Mouse (Mus musculus) midbrain, embryonic 11.5 days (tissue): ENCODE measurements around the gene Islr. TPM values are rescaled to one million over a fixed set of nuclear protein-coding genes. Genes with fewer than 3 reads are reported as not detected.

Source experiments
- ATAC-seq: fragments of 200-750 bp; cut with Nextera tagmentation; 2 replicates; pipeline ENCODE4 v1.8.0; 2017; ENCODE audit warnings: moderate TSS enrichment, moderate library complexity; ENCODE audit not compliant: low FRiP score
- DNase-seq: peaks from one replicate; pipeline ENCODE4 v3.0.0; 2015; ENCODE audit warnings: low spot score; ENCODE audit errors: missing footprints
- H3K27ac ChIP-seq: fragments of 300-500 bp; sonication (generic); 2 replicates; pipeline ENCODE4 v1.5.1; 2014; ENCODE audit warnings: low read depth, low read length
- H3K27me3 ChIP-seq: fragments of 300-500 bp; sonication (generic); 2 replicates; pipeline ENCODE4 v1.6.1; 2014; ENCODE audit warnings: mild to moderate bottlenecking, low read length, moderate library complexity, mixed read lengths; ENCODE audit not compliant: control insufficient read depth, insufficient read depth
- H3K36me3 ChIP-seq: fragments of 300-500 bp; sonication (generic); 2 replicates; pipeline ENCODE4 v1.6.1; 2014; ENCODE audit warnings: mild to moderate bottlenecking, low read length, moderate library complexity, mixed read lengths; ENCODE audit not compliant: control insufficient read depth, insufficient read depth
- H3K4me1 ChIP-seq: fragments of 300-500 bp; sonication (generic); 2 replicates; pipeline ENCODE4 v1.6.1; 2014; ENCODE audit warnings: low read length; ENCODE audit not compliant: control insufficient read depth, insufficient read depth
- H3K4me2 ChIP-seq: fragments of 300-500 bp; sonication (generic); 2 replicates; pipeline ENCODE4 v1.6.1; 2014; ENCODE audit warnings: mild to moderate bottlenecking, moderate library complexity
- H3K4me3 ChIP-seq: fragments of 300-500 bp; sonication (generic); 2 replicates; pipeline ENCODE4 v1.5.1; 2014; ENCODE audit warnings: low read depth, low read length
- H3K9ac ChIP-seq: fragments of 300-500 bp; sonication (generic); 2 replicates; pipeline ENCODE4 v1.6.1; 2014; ENCODE audit warnings: low read length
- H3K9me3 ChIP-seq: fragments of 300-500 bp; sonication (generic); 2 replicates; pipeline ENCODE4 v1.6.1; 2016; ENCODE audit warnings: low read length; ENCODE audit not compliant: control insufficient read depth
- WGBS: fragments of 180-500 bp; shearing (Covaris S2); extraction: QIAGEN DNeasy Blood & Tissue Kit; methylation state at CpG from one replicate; pipeline ENCODE4 v1.1.7; 2014; 5-methylcytosine and 5-hydroxymethylcytosine counted together
- polyA plus RNA-seq: library from polyadenylated mRNA; unstranded; fragments of >200 nt; fragmentation: Nextera tagmentation; extraction: Ambion mirVana; gene quantifications from 2 replicates; pipeline ENCODE4 v1.2.1, GENCODE M21; 2014

The Islr gene
- polyA plus RNA-seq, 1 experiment from 2014 or later, result 13.9 TPM

- no peak overlapping the region for H3K4me2 ChIP-seq
- no peak overlapping the region for H3K27ac ChIP-seq
- no peaks in the 10 kb centered on the region for H3K36me3 ChIP-seq
- no peaks in the 10 kb centered on the region; the same call in 1 of the 2 replicates for H3K4me1 ChIP-seq
- ATAC-seq, result no peak
- DNase-seq, result no peak
- no peak overlapping the region for H3K9ac ChIP-seq
- 88% methylated on average over 2 of the region's 2 CpGs for WGBS
- peaks cover under 1% of the 10 kb centered on the region for H3K27me3 ChIP-seq
- H3K4me3 ChIP-seq, result no peak overlapping the region
- H3K9me3 ChIP-seq, result no peaks in the 10 kb centered on the region
These were observed 6.2 kb upstream of the Islr start for GRCm38 (mm10) chr9:58210304-58210627.

- ATAC-seq, result no peak
- Histone ChIP-seq H3K27ac (no peak overlapping the region), H3K4me2 (no peak overlapping the region), H3K4me3 (no peak overlapping the region), H3K9ac (no peak overlapping the region), H3K9me3 (no peaks in the 10 kb centered on the region), H3K27me3 (peaks cover 3% of the 10 kb centered on the region), H3K4me1 (no peaks in the 10 kb centered on the region; the same call in 1 of the 2 replicates), H3K36me3 (no peaks in the 10 kb centered on the region)
- 76% methylated on average over 8 of the region's 8 CpGs for WGBS
- DNase-seq, result no peak
These were observed 5.6 kb upstream of the Islr start for GRCm38 (mm10) chr9:58209462-58210303.

- H3K4me2 ChIP-seq, result no peak overlapping the region
- peak; percentile 6 for DNase-seq
These were observed 1.9 kb upstream of the Islr start for GRCm38 (mm10) chr9:58206013-58206412.

GRCm38 (mm10) chr9:58204448-58205000, 418 bp upstream of the Islr start:
- Histone ChIP-seq H3K4me2 (peak overlapping the region; percentile 49), H3K27me3 (peaks cover 49% of the 10 kb centered on the region), H3K9me3 (no peaks in the 10 kb centered on the region), H3K9ac (peak overlapping the region; percentile 60), H3K36me3 (no peaks in the 10 kb centered on the region), H3K4me1 (peaks cover 24% of the 10 kb centered on the region), H3K27ac (no peak overlapping the region; the same call in 1 of the 2 replicates), H3K4me3 (peak overlapping the region; percentile 32)
- DNase-seq (peak; percentile 99), ATAC-seq (peak; percentile 66)
- WGBS, result 5% methylated on average over 18 of the region's 18 CpGs

More at GRCm38 (mm10) chr9:58206013-58206412, 1.9 kb upstream of the Islr start:
- Histone ChIP-seq H3K27ac (no peak overlapping the region), H3K36me3 (no peaks in the 10 kb centered on the region), H3K9ac (no peak overlapping the region), H3K27me3 (peaks cover 34% of the 10 kb centered on the region), H3K4me3 (no peak overlapping the region), H3K4me1 (peaks cover 24% of the 10 kb centered on the region), H3K9me3 (no peaks in the 10 kb centered on the region)
- WGBS, result 87% methylated on average over 7 of the region's 7 CpGs
- ATAC-seq, result no peak

GRCm38 (mm10) chr9:58202676-58203453, 1.2 kb downstream of the Islr start:
- Histone ChIP-seq H3K4me3 (peak overlapping the region; percentile 32), H3K4me1 (peaks cover 35% of the 10 kb centered on the region), H3K27ac (peak overlapping the region; percentile 55), H3K36me3 (no peaks in the 10 kb centered on the region), H3K9ac (peak overlapping the region; percentile 60), H3K27me3 (peaks cover 65% of the 10 kb centered on the region), H3K4me2 (peak overlapping the region; percentile 49), H3K9me3 (no peaks in the 10 kb centered on the region)
- DNase-seq (peak; percentile 90), ATAC-seq (no peak)
- WGBS, result 2% methylated on average over 14 of the region's 14 CpGs

GRCm38 (mm10) chr9:58201861-58202549, 2.1 kb downstream of the Islr start:
- no peak for ATAC-seq
- Histone ChIP-seq H3K36me3 (no peaks in the 10 kb centered on the region), H3K9ac (peak overlapping the region; percentile 56), H3K27ac (peak overlapping the region; percentile 55), H3K27me3 (peaks cover 74% of the 10 kb centered on the region), H3K4me3 (peak overlapping the region; percentile 32), H3K9me3 (no peaks in the 10 kb centered on the region), H3K4me1 (peaks cover 40% of the 10 kb centered on the region), H3K4me2 (peak overlapping the region; percentile 38)
- under 1% methylated on average over 37 of the region's 37 CpGs for WGBS
- DNase-seq, result peak; percentile 93

GRCm38 (mm10) chr9:58201091-58201842, 2.8 kb downstream of the Islr start:
- H3K9ac ChIP-seq, result peak overlapping the region; percentile 56
- H3K4me3 ChIP-seq, result peak overlapping the region; percentile 32
- H3K36me3 ChIP-seq, result no peaks in the 10 kb centered on the region
- peaks cover 44% of the 10 kb centered on the region for H3K4me1 ChIP-seq
- DNase-seq, result peak; percentile 90
- no peak for ATAC-seq
- peaks cover 81% of the 10 kb centered on the region for H3K27me3 ChIP-seq
- no peaks in the 10 kb centered on the region for H3K9me3 ChIP-seq
- H3K4me2 ChIP-seq, result peak overlapping the region; percentile 38
- 1% methylated on average over 24 of the region's 24 CpGs for WGBS
- H3K27ac ChIP-seq, result peak overlapping the region; percentile 55
